Mouse (Mus musculus) fibroblast of lung, adult 2 months (primary cell): ENCODE results near the gene Nucks1.
A peak's percentile ranks its signal among the peaks of the same experiment; 100 is the strongest.

Experiments
- DNase-seq: peaks from one replicate; pipeline ENCODE4 v3.0.0-alpha.2; 2011; ENCODE audit warnings: low read depth

Nucks1 gene

DNA sequence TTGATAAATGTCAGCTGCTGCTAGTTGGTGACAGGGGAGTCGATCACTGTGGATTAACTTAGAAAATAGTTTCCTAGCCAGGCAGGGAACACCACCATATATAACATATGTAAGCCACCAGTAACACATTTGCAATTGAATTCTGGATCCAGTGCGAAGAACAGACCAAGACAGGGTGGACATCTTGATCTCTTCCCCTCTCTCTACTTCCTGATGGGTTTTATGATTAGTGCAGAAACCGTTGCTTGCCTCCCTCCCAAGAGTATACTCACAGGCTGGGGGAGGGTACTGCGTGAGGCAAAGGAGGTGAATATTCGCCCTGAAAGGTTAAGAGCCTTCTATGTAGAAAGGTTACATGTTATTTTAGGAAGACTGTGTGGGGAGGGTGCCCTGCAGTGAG lies 55.5 kb downstream of the Nucks1 start:
- DNase-seq = no peak

DNA sequence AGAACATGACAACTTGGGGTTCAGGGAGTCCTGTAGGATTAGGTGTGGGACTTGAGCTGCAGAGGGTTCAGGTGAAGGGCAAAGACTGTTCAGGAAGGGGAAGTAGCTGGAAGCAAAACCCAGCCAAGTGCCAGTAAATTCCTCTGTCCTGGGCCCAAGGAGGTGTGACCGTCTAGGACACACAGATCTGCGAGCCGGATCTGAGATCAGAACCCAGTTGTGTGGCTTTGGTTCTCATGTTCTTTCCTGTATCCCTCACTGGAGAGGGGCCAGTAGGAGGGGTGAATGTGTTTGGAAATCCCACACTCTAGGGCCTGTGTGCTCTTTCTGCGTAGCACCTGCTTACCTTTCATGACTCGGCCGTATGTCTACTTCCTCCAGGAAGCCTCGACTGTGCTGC lies 57.0 kb downstream of the Nucks1 start:
- DNase-seq = no peak

DNA sequence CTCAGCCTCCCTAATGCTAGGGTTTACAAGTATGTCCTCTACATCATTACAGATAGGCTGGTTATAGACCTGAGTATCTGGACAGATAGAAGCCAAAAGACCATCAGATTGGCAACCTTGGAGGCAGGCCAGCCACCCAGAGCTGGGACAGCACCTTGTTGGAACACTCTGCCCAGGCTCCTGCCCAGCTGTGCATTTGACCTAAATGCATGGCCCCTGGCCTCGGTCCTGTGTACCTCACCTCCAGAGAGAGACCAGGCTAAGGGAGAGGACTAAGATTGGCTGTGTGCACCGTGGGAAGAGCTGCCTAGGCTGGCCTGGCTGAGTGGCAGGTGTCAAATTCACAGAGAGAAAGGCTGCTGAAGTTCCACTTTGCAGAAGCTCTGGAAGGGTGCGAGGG lies 58.2 kb downstream of the Nucks1 start:
- no peak for DNase-seq

DNA sequence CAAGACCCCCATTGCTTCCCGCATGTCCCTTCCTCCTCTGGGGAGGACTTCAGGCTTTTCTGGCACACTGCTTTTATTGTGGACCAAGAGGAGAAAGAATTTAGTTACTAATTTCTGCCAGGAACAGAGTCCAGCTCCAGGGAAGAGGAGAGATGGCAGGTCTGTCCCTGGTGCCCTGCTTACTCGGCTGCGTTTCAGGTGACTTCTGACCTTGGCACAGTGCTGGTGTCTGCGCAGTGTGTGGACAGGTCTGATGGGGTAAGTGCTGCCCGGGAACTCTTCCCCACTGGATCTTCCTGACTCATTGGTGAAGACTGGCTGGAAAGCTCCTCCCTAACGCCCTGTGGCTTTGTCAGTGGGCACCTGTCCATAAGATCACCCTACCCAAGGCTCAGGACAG lies 58.6 kb downstream of the Nucks1 start:
- no peak for DNase-seq

DNA sequence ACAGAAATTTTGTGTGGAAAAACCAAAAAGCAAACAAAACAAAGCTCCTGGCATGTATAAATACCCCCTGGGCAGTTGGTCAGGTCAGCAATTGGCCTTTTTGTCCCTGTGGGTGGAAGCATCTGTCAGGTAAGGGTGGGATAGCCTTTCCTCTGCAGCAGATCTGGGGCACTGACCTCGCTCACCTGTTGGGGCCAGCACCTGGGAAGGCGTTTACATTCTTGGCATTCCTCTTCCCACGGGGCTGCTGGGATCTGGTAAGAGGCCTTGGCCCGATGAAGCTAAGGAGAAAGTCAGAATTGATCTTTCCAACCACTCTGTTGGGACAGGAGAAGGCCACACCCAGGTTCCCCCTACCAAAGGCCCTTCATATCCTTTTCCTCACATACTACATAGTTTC lies 59.5 kb downstream of the Nucks1 start:
- no peak for DNase-seq

- no peak for DNase-seq
Measured at GRCm38 (mm10) chr1:131970322-131970660, 60.0 kb downstream of the Nucks1 start.

DNA sequence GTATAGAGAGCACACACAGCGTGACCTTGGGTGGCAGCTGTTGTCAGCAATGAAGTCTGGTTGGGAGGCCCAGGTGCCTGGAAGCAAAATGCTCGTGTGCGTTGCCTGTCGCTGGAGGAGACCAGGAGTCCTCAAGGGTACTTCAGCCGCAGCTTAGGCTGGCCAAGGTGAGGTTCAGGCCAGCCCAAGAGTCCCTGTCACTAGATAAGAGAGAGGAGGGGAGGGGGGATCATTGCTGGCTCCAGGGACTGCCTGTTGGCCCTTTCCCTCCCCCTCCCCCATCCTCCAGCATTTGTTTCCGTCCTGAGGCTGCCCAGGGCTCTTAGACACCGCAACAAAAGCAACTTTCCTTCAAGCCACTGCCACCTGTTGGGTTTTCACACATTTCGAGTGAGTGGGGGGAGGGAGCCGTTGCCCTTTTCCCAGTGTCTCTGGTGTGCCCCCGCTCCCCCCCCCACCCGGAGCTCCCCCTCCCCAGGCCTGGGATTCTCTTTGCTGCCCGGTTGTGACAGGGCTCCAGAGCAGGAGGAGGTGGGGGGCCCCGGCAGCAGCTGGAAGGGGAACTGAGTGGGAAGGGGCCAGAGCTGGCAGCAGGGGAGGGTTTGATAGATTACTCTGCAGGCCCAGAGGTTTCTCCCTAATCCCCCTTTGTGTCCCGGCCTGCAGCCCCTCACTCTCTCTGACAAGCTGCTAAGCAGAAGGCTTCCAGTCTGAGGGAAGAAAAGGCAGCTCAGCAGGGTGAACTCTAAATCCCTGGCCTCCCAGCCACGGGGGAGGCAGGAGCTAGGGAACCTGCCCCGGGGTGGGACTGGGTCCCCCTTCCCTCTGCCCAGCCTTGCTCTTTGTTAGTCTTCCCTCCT lies 60.6 kb downstream of the Nucks1 start:
- DNase-seq = no peak

DNA sequence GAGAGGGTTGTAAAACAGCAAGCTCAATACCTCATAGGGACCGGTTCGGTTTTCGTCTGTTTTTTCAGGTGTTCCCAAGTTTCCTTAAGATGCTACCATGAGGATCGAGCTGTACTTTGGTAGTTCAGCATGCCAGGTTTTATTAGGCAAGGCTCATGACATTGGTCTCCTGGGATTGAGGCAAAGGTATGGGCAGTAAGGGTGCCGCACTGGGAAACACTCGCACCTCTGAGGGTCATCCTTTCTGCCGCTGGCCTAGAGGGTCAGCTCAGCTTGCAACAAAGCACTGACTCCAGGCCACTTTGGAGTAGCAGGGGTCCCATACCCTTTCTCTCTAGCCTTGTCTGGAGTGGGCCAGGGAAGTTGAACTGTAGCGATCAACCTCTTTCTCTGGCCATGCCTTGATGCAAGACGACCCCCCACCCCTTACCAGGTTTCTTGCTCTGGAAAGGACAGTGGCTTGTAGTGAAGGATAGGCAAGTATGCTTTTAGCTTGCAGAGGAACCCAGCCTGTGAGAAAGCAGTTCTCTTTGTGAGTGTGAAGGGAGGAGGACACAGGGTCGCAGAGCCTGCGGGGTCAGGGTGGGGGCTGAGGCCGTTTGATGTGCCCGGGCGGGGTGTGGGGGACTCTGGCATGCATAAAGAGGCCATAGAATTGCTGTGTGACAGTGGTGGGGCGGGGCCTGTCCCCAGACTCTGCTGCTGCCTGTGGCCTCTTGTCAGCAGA lies 61.6 kb downstream of the Nucks1 start:
- DNase-seq = no peak

- no peak for DNase-seq
Measured at GRCm38 (mm10) chr1:131972498-131973334, 62.4 kb downstream of the Nucks1 start.

DNA sequence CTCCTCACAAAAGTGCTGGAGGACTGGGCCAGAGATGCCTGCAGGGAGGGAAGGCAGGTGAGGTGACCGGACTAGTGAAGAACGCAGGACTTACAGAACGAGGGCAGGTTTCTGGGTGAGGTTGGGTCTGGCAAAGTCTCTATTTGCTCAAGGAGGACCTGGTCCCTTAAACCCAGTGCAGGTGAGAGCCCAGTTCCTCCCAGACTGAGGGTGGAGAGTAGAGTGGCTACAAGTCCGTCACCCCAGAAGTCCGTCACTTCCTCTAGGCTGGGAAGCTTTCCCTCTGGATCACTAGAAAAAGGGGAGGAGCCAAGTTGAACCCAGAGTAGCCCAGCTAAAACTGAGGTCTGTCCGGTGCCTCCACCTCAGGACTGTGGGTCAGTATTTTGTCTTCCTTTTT lies 63.7 kb downstream of the Nucks1 start:
- no peak for DNase-seq

- no peak for DNase-seq
Measured at GRCm38 (mm10) chr1:131976886-131977285, 66.6 kb downstream of the Nucks1 start.

DNA sequence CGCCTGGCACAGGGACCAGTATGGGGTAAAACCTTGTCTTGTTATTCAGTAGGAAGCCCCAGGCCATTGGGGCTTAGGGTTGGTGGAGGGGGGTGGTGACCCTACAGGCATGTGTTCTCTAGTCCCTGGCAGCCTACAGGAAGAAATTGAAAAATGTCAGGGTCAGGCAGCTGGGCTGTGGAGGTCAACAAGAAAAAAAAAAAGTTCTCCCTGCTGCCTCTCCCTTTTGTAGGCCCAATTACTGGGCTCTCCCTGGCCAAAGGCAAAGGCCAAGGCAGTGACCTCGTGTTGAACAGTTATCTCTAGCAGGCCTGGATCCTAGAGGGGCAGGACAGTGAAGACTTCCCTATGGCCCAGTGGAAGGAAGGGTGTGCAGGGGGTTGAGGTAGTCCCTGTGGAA lies 70.1 kb downstream of the Nucks1 start:
- no peak for DNase-seq

DNA sequence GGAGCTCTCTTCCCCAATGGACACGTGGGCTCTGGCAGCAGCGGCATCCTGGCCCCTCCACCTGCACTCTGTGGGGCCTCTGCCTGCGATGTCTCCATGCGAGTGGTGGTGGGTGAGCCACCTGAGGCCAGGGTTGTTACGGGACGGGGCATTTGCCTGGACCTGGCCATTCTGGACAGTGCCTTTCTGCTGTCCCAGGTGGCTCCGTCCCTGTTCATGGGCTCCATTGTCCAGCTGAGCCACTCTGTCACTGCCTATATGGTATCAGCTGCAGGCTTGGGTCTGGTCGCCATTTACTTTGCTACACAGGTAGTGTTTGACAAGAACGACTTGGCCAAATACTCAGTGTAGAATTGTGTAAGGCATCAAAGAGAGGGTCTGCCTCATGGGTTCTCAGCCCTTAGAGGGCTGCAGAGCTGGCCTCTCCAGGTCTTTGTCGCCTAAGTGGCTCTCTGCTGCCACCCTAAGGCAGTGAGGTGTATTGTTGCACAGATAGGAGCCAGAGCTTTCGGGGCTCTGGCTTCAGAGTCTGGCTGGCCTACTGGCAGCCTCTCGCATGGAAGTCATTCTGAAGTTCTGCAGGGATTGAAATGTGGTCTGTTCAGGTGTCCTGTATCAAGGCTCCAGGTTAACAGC lies 71.2 kb downstream of the Nucks1 start:
- no peak for DNase-seq

DNA sequence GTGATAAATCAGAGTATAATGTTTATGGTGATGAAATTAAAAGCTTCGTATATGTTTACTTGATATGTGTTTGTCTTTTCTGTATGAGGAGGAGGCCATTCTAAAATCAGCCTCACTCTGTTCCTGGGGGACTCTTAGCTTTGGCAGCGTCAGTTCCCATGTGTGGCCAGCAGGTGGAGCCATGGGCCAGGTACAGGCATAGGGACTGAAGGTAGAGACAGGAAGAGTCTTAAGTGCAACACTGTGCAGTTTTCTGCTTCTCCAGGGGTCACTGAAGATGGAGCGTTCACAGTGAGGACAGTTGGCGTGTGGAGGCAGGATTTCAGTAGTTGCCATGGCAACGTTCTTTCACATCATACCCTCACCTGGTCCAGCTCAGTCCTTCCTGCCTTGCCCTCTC lies 72.6 kb downstream of the Nucks1 start:
- DNase-seq = peak; percentile 22

DNA sequence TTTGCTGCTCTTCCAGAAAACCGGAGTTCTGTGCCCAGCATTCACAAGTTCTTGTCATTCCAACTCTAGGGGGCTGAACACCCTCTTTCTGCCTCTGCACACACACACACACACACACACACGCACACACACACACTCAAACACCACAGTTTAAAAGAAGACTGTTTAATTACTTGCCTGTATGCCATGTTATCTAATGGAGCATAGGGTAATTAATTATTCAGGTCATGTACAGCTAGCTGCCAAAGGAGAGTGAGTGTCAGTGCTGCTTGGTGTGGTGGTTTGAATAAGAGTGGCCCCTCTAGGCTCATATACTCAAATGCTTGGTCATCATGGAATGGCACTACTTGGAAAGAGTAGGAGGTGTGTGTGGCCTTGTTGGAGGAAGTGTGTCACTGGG lies 73.5 kb downstream of the Nucks1 start:
- no peak for DNase-seq
